Mouse (Mus musculus) spleen, adult 12 weeks (tissue): ENCODE measurements around the gene Zfp617.
"Not testable (repeated sequence)": the region's sequence is repeated elsewhere in the genome, so short reads cannot be mapped to it uniquely, and the experiment has no call there.

Experiments
- DNase-seq: peaks from one replicate; pipeline ENCODE4 v3.0.0; 2022; ENCODE audit warnings: low spot score

The Zfp617 gene

DNA sequence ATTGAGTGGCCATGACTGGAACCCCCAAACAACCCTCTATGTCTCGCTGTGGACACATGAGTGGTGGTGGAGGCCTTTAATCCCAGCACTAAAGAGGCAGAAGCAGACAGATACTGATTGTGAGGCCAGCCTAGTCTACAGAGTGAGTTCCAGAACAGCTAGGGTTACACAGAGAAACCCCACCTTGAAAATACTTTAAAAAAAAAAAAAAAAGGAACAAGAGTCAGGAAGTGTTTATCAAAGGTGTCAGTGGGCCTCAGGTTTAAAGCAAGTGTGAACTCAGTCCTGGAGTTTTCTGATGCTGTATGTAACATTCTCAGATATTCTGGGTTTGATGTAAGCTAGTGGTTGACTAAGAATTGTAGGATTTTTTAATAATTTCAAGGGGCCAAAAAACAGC lies 44.1 kb downstream of the Zfp617 start:
- DNase-seq: no peak

GRCm38 (mm10) chr8:71952961-71953700 lies 44.7 kb downstream of the Zfp617 start:
- not testable (repeated sequence) for DNase-seq

- no peak for DNase-seq
Measured at GRCm38 (mm10) chr8:71954666-71955065, 46.2 kb downstream of the Zfp617 start.

DNA sequence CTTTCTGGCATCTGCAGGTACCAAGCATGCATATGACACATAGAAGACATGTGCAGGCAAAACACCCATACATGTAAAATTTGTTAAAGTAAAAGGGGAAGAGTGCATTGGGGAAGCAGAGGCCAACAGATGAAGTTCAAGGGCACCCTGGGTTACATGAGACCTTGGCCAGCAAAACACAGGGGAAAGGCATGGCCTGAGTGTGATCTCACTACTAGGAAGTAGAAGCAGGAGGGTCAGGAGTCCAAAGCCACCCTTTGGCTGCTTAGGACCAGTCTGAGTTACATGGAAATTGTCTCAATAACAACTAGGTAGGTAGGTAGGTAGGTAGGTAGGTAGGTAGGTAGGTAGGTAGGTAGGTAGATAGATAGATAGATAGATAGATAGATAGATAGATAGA lies 52.0 kb downstream of the Zfp617 start:
- no peak for DNase-seq

GRCm38 (mm10) chr8:71961796-71962195 lies 53.4 kb downstream of the Zfp617 start:
- no peak for DNase-seq

- DNase-seq: no peak
Measured at GRCm38 (mm10) chr8:71964051-71964450, 55.6 kb downstream of the Zfp617 start.

DNA sequence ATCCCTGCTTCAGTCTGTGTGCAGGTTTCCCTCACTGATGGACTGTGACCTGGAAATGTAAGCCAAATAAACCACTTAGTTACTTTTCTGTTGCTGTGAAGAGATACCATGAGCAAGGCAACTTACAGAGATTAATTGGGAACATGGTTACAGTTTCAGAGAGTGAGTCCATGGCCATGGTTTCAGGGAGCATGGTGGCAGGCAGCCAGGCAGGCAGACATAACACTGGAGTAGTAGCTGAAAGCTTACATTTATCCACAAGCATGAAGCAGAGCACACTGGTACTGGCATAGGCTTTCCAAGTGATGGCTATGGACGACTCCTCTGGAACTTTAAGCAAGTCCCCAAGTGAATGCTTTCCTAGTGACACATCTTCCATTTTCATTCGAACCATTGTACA lies 56.7 kb downstream of the Zfp617 start:
- DNase-seq: no peak

DNA sequence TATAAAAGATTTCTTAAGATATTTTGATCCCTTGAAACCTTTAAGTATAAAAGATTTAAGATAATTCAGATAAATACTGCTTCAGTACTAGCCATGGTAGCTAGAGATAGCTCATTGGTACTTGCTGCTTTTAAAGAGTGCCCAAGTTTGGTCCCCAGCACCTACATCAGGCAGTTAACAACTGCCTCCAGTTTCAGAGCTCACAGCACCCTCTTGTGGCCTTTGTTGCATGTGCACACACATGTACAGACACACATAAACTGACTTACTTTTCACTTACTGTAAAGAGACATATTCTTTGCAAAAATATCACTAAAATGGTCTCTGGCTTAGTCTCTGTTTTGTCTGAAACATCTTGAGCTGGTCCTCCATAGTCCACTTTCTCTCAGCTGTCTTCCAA lies 58.0 kb downstream of the Zfp617 start:
- no peak for DNase-seq

GRCm38 (mm10) chr8:71967261-71967660 lies 58.8 kb downstream of the Zfp617 start:
- DNase-seq: no peak

- no peak for DNase-seq
Measured at GRCm38 (mm10) chr8:71968100-71968499, 59.7 kb downstream of the Zfp617 start.

DNA sequence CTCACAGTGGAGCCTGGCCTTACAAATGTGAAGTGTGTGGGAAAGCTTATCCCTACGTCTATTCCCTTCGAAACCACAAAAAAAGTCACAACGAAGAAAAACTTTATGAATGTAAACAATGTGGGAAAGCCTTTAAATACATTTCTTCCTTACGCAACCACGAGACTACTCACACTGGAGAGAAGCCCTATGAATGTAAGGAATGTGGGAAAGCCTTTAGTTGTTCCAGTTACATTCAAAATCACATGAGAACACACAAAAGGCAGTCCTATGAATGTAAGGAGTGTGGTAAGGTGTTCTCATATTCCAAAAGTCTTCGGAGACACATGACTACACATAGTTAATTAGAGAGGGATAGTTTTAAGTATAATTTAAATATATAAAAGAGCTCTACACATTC lies 60.2 kb downstream of the Zfp617 start:
- no peak for DNase-seq

DNA sequence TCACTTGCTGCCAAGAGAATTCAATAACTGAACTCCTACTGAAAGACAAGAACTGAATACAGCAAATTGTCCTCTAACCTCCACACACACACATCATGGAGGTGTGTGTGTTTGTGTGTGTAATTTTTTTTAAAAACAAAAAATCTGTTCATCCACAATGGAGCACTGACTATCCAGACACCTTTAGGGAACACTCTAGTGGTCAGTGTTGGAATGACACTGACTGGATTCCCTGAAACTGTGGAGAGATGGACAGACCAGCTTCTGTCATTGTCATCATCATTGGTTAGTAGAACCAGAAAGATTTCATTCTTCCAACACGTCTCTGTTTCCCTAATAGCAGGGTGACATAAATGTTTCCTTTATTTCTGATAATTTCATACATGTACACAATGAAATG lies 63.5 kb downstream of the Zfp617 start:
- DNase-seq: no peak

DNA sequence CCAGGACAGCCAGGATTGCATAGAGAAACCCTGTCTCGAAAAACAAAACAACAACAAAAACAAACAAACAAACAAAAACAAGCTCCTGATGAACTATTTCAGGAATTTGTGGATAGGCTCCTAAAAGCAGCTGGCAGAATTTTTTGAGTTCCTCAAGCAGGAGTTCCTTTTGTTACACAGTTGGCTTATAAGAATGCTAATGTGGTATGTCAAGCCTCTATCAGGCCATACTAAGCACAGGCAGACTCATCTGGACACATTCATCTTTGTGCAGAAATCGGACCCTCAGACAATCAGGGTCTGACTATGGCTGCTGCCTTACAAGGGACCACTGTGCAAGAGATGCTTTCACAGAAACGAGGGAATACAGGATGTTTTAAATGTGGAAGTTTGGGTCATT lies 65.8 kb downstream of the Zfp617 start:
- no peak for DNase-seq

DNA sequence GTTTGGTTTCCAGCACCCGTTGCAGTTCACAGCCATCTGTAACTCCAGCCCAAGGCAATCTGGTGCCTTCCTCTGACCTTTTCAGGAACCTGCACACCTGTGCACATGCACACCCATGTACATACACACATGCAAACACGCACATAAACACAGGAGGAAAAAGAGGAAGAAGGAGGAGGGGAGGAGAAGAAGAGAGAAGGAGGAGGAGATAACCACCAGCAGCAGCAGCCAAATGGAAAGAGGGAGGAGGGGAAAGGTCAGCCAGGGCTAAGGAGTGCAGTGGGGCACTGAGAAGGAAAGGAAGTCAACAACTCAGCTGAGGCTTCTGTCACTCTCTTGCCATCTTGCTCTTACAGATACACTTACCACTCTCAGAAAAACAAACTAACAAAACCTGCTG lies 72.6 kb downstream of the Zfp617 start:
- no peak for DNase-seq

DNA sequence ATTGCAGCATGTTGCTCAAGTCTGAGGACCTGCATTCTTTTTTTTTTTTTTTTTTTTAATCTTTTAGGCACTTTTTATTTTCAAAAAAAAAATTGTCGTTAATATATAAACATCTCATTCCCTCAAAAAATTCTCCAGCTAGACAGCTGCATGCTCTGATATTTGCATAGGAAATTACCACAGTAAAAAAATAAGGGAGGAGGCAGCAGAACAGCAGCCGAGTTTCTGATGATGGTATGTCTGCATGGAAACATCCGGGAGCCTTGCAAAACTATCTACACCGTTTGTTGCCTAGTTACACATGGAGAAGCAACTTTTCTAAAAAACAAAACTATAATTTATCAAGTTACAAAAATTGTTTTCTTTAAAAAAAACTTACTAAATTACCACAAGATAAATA lies 73.0 kb downstream of the Zfp617 start:
- no peak for DNase-seq
